Mouse (Mus musculus): ENCODE measurements around the gene Ptpn23.

- TF ChIP-seq POLR2A (IDR thresholded peaks at IDR 0.05; ENCODE audit: control insufficient read depth in 1 of 2, insufficient read depth in 1 of 2, low read depth in 1 of 2, low read length in 2 of 2, poor library complexity in 1 of 2) (no peak), E2F4 (IDR thresholded peaks at IDR 0.05; ENCODE audit: borderline replicate concordance, low read depth, low read length) (no peak), USF1 (IDR thresholded peaks at IDR 0.05; ENCODE audit: low read depth, low read length) (no peak), POLR2AphosphoS5 (IDR thresholded peaks at IDR 0.05; ENCODE audit: borderline replicate concordance, low read depth, low read length) (no peak), RCOR1 (IDR thresholded peaks at IDR 0.05; ENCODE audit: low read depth, low read length) (no peak)
These were observed 28.0 kb upstream of the Ptpn23 start for GRCm38 (mm10) chr9:110436041-110436440.

All from MEL (cell line).